Mouse (Mus musculus) liver, embryonic 13.5 days (tissue): ENCODE data around the gene Hist1h1a. TPM values are rescaled to one million over a fixed set of nuclear protein-coding genes. Genes with fewer than 3 reads are reported as not detected.
"Not testable (repeated sequence)": the region's sequence is repeated elsewhere in the genome, so short reads cannot be mapped to it uniquely, and the experiment has no call there.

Source experiments
- ATAC-seq: fragments of 200-750 bp; cut with Nextera tagmentation; 2 replicates; pipeline ENCODE4 v1.8.0; 2017; ENCODE audit warnings: low read depth, mild to moderate bottlenecking, moderate number of reproducible peaks, moderate library complexity
- DNase-seq: peaks from one replicate; pipeline ENCODE4 v3.0.0; 2022
- H3K27ac ChIP-seq: fragments of 300-500 bp; sonication (generic); 2 replicates; pipeline ENCODE4 v1.5.1; 2015; ENCODE audit warnings: moderate library complexity, mild to moderate bottlenecking, inconsistent platforms
- H3K27me3 ChIP-seq: fragments of 300-500 bp; sonication (generic); 2 replicates; pipeline ENCODE4 v1.6.1; 2015; ENCODE audit warnings: mild to moderate bottlenecking, inconsistent platforms
- H3K36me3 ChIP-seq: fragments of 300-500 bp; sonication (generic); 2 replicates; pipeline ENCODE4 v1.6.1; 2015; ENCODE audit warnings: mild to moderate bottlenecking, inconsistent platforms
- H3K4me1 ChIP-seq: fragments of 300-500 bp; sonication (generic); replicated peaks from 2 replicates; pipeline ENCODE4 v1.6.1; 2015; ENCODE audit warnings: inconsistent platforms
- H3K4me2 ChIP-seq: fragments of 300-500 bp; sonication (generic); 2 replicates; pipeline ENCODE4 v1.6.1; 2015; ENCODE audit warnings: inconsistent platforms, mild to moderate bottlenecking, moderate library complexity
- H3K4me3 ChIP-seq: fragments of 300-500 bp; sonication (generic); replicated peaks from 2 replicates; pipeline ENCODE4 v1.5.1; 2015; ENCODE audit warnings: mild to moderate bottlenecking, inconsistent platforms
- H3K9ac ChIP-seq: fragments of 300-500 bp; sonication (generic); 2 replicates; pipeline ENCODE4 v1.6.1; 2015; ENCODE audit warnings: mild to moderate bottlenecking, inconsistent platforms
- H3K9me3 ChIP-seq: fragments of 300-500 bp; sonication (generic); replicated peaks from 2 replicates; pipeline ENCODE4 v1.6.1; 2016; ENCODE audit warnings: inconsistent platforms
- WGBS: fragments of 180-500 bp; shearing (Covaris S2); methylation state at CpG from one replicate; pipeline ENCODE4 v1.1.7; 2015; ENCODE audit not compliant: insufficient replicate concordance; 5-methylcytosine and 5-hydroxymethylcytosine counted together
- polyA plus RNA-seq: library from polyadenylated mRNA; unstranded; fragments of >200 nt; fragmentation: Nextera tagmentation; extraction: Ambion mirVana; gene quantifications from 2 replicates; pipeline ENCODE4 v1.2.1, GENCODE M21; 2015

Hist1h1a gene
- 4.3 and 8.1 TPM in 2 replicates for polyA plus RNA-seq

- Histone ChIP-seq H3K4me3 (peak within 1 kb of the TSS; percentile 63), H3K36me3 (no peaks in the 10 kb centered on the region), H3K27ac (peak within 1 kb of the TSS; percentile 98), H3K9ac (peak within 1 kb of the TSS; percentile 84), H3K27me3 (no peaks in the 10 kb centered on the region), H3K4me2 (peak within 1 kb of the TSS; percentile 83), H3K9me3 (no peaks in the 10 kb centered on the region), H3K4me1 (peaks cover 66% of the 10 kb centered on the region)
- ATAC-seq (peak; percentile 38), DNase-seq (peak; percentile 92)
- 1% methylated on average over 34 of the region's 34 CpGs for WGBS
Measured at GRCm38 (mm10) chr13:23763586-23764323, at the start of gene Hist1h1a. Gene Hist1h1a (plus strand): TSS chr13:23763666.

- H3K4me3 ChIP-seq = no peak overlapping the region
Measured at GRCm38 (mm10) chr13:23716261-23717042, 47.0 kb upstream of the Hist1h1a start.

GRCm38 (mm10) chr13:23717176-23717575 lies 46.3 kb upstream of the Hist1h1a start:
- Histone ChIP-seq H3K4me1 (0 out of 2 replicates have a peak, but pooled peaks cover 4% of the 10 kb centered on the region), H3K9ac (no peak overlapping the region), H3K4me3 (no peak overlapping the region), H3K27me3 (no peaks in the 10 kb centered on the region), H3K4me2 (no peak overlapping the region), H3K36me3 (no peaks in the 10 kb centered on the region), H3K27ac (peak overlapping the region; percentile 5; the same call in 1 of the 2 replicates), H3K9me3 (no peaks in the 10 kb centered on the region)
- 49% methylated on average over 11 of the region's 11 CpGs for WGBS
- no peak for ATAC-seq
- DNase-seq = no peak

More at GRCm38 (mm10) chr13:23716261-23717042, 47.0 kb upstream of the Hist1h1a start:
- no peak for DNase-seq
- no peaks in the 10 kb centered on the region for H3K9me3 ChIP-seq
- ATAC-seq = no peak
- H3K27ac ChIP-seq = no peak overlapping the region
- 27% methylated on average over 5 of the region's 5 CpGs for WGBS
- H3K4me1 ChIP-seq = 0 out of 2 replicates have a peak, but pooled peaks cover 4% of the 10 kb centered on the region
- H3K9ac ChIP-seq = no peak overlapping the region
- no peaks in the 10 kb centered on the region for H3K36me3 ChIP-seq
- no peak overlapping the region for H3K4me2 ChIP-seq
- H3K27me3 ChIP-seq = peaks cover 3% of the 10 kb centered on the region; the same call in 1 of the 2 replicates

DNA sequence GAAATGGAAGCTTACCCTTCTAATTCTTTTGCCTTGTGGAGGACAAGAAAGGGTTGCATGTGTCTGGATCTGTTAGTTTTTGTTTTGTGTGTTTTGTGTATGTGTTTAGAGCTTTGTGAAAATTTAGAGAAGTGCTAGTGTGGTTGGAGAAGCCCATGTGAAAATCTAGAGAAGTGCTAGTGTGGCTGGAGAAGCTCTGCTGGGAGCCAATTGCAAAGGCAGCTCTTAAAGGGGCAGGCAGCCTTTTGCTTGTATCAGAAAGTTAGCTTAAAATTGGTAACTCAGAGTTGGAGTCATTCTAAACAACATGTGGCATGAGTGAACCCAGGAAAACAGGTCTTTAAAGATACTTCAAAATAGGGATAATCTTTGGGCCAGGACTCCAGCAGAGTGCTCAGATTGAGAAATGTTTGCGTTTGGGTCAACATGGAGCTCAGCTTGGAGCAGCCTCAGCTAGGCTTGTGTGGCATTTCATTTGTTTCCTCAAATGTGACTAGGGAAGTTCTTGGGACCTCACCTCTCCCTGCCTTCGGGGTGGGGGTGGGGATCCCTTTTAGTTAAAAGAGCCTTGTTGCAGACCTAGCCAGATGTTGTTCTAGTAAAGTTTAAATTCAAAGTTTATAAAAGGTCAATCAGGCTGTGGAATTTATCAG lies 45.7 kb upstream of the Hist1h1a start:
- not testable (repeated sequence) for H3K36me3 ChIP-seq, H3K4me2 ChIP-seq, H3K9ac ChIP-seq, H3K4me3 ChIP-seq, H3K27me3 ChIP-seq, ATAC-seq, DNase-seq, H3K4me1 ChIP-seq, H3K9me3 ChIP-seq
- H3K27ac ChIP-seq = peak overlapping the region; percentile 5; the same call in 1 of the 2 replicates
- 12% methylated on average over 2 of the region's 2 CpGs for WGBS

- Histone ChIP-seq H3K9ac (peak overlapping the region; percentile 17; the same call in 1 of the 2 replicates), H3K27me3 (no peaks in the 10 kb centered on the region), H3K4me3 (no peak overlapping the region), H3K36me3 (no peaks in the 10 kb centered on the region), H3K4me2 (no peak overlapping the region), H3K4me1 (peaks cover 46% of the 10 kb centered on the region), H3K9me3 (no peaks in the 10 kb centered on the region), H3K27ac (no peak overlapping the region)
- ATAC-seq = peak; percentile 66
- 49% methylated on average over 4 of the region's 4 CpGs for WGBS
- no peak for DNase-seq
Measured at GRCm38 (mm10) chr13:23724239-23724638, 39.2 kb upstream of the Hist1h1a start.

DNA sequence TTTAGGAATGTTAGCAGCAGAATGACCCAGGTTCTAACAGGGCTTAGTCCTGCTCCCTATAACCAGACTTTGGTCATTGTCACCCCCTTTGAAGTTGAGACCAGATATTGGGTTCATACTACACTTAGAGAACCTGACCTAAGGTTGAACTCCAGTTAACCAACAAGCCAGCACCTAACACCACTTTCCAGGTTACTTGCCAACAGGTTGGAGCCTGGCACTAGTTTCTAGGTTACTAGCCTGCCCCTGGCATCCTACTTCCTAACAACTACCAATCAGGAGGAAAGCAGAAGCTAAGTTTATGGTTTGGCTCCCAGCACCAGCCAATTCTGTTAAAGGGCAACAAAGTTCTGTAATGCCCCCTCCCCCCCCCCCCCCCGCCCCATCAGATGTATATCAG lies 38.3 kb upstream of the Hist1h1a start:
- no peaks in the 10 kb centered on the region for H3K36me3 ChIP-seq
- 14% methylated on average over 1 of the region's 1 CpGs for WGBS
- H3K9me3 ChIP-seq = no peaks in the 10 kb centered on the region
- DNase-seq = no peak
- ATAC-seq = no peak
- H3K27ac ChIP-seq = no peak overlapping the region
- no peak overlapping the region for H3K4me3 ChIP-seq
- H3K9ac ChIP-seq = no peak overlapping the region
- no peak overlapping the region for H3K4me2 ChIP-seq
- peaks cover 54% of the 10 kb centered on the region for H3K4me1 ChIP-seq
- no peaks in the 10 kb centered on the region for H3K27me3 ChIP-seq

DNA sequence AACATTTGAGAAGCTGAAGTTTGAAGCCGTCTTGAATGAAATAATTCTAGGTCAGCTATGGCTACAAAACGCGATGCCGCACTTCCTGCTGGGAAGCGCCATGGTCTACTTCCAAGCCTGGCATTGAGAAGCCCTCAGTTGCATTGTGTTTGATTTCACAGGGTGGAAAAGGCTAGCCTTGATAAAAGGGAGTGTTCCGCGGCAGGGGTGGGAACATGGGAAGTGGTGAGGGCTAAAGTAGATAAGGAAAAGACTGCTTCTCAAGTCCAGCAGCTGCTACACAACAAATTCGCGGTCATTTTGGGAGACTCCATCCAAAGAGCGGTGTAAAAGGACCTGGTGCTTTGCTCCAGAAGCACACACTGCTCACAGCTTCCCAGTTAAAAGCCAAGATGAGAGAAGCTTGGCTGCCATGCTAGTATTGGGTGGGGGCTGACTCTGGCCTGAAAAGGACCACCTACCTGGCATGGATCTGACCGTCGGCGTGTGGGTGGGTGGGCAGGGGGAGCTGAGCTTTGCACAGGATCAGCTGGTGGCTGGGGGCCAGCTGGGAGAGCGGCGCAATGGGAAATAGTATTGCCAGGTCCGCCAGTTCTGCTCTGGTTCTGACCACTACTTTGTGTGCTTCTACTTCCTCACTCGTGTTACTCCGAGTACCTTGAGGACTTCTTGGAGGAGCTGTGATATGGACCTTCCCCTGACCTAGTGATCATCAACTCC lies 34.8 kb upstream of the Hist1h1a start:
- H3K9me3 ChIP-seq = no peaks in the 10 kb centered on the region
- no peaks in the 10 kb centered on the region for H3K27me3 ChIP-seq
- peaks cover 54% of the 10 kb centered on the region for H3K4me1 ChIP-seq
- DNase-seq = no peak
- 48% methylated on average over 18 of the region's 18 CpGs for WGBS
- H3K4me2 ChIP-seq = peak overlapping the region; percentile 35
- no peaks in the 10 kb centered on the region for H3K36me3 ChIP-seq
- ATAC-seq = no peak
- peak overlapping the region; percentile 46; the same call in 1 of the 2 replicates for H3K9ac ChIP-seq
- no peak overlapping the region for H3K4me3 ChIP-seq
- H3K27ac ChIP-seq = peak overlapping the region; percentile 10

- Histone ChIP-seq H3K36me3 (no peaks in the 10 kb centered on the region), H3K27ac (peak overlapping the region; percentile 10; the same call in 1 of the 2 replicates), H3K4me1 (peaks cover 49% of the 10 kb centered on the region), H3K4me3 (no peak overlapping the region), H3K9ac (0 out of 2 replicates have a peak overlapping the region, but pooled peaks have one; percentile 9), H3K9me3 (no peaks in the 10 kb centered on the region), H3K4me2 (peak overlapping the region; percentile 35; the same call in 1 of the 2 replicates), H3K27me3 (no peaks in the 10 kb centered on the region)
- no peak for DNase-seq
- 49% methylated on average over 9 of the region's 9 CpGs for WGBS
- ATAC-seq = no peak
Measured at GRCm38 (mm10) chr13:23729192-23729525, 34.3 kb upstream of the Hist1h1a start.

GRCm38 (mm10) chr13:23729706-23730105 lies 33.8 kb upstream of the Hist1h1a start:
- Histone ChIP-seq H3K27ac (peak overlapping the region; percentile 21; the same call in 1 of the 2 replicates), H3K9me3 (no peaks in the 10 kb centered on the region), H3K4me1 (peaks cover 43% of the 10 kb centered on the region), H3K4me3 (no peak overlapping the region), H3K9ac (peak overlapping the region; percentile 9; the same call in 1 of the 2 replicates), H3K4me2 (no peak overlapping the region), H3K36me3 (no peaks in the 10 kb centered on the region), H3K27me3 (no peaks in the 10 kb centered on the region)
- ATAC-seq (peak; percentile 5; the same call in 1 of the 2 replicates), DNase-seq (no peak)
- 81% methylated on average over 5 of the region's 5 CpGs for WGBS

DNA sequence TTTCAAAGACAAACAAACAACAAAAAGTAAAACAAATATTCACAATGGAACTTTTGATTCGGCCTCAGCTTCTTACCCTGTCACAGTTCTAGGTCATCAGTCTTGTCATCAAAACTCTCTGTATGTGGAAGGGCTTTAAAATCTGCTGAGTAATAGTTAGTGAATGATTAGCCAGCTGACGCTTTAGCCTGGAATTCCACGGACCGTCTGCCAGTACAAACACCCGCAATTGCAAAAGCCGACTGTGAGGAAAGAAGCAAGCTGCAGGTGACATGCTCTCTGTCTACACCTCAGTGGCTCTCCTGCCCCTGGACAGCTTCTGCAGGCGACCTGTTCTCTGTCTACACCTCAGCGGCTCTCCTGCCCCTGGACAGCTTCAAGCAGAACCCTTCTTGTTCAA lies 33.0 kb upstream of the Hist1h1a start:
- H3K9me3 ChIP-seq = no peaks in the 10 kb centered on the region
- peak; percentile 62; the same call in 1 of the 2 replicates for ATAC-seq
- no peaks in the 10 kb centered on the region for H3K36me3 ChIP-seq
- no peak for DNase-seq
- 53% methylated on average over 8 of the region's 8 CpGs for WGBS
- H3K4me3 ChIP-seq = no peak overlapping the region
- no peak overlapping the region for H3K27ac ChIP-seq
- H3K4me1 ChIP-seq = peaks cover 37% of the 10 kb centered on the region
- no peaks in the 10 kb centered on the region for H3K27me3 ChIP-seq
- no peak overlapping the region for H3K4me2 ChIP-seq
- H3K9ac ChIP-seq = no peak overlapping the region
